Mouse (Mus musculus): ENCODE results near the gene Gm31571. TPM values are rescaled to one million over a fixed set of nuclear protein-coding genes. Genes with fewer than 3 reads are reported as not detected.
"Not testable (repeated sequence)": the region's sequence is repeated elsewhere in the genome, so short reads cannot be mapped to it uniquely, and the experiment has no call there.

Gm31571 gene
- not detected in 2 replicates for polyA plus RNA-seq (2014; fragmentation: Nextera tagmentation; extraction: Ambion mirVana)

GRCm38 (mm10) chrY:22051253-22051652 lies at the start of gene Gm31571:
Gm31571 (minus strand) TSS chrY:22051353.
- not testable (repeated sequence) for H3K4me1 ChIP-seq (ENCODE audit: control insufficient read depth, insufficient read depth, low read length); DNase-seq (ENCODE audit: low spot score); H3K4me3 ChIP-seq (ENCODE audit: low read depth, low read length); H3K9ac ChIP-seq (replicated peaks; ENCODE audit: low read length); H3K9me3 ChIP-seq (replicated peaks; ENCODE audit: control insufficient read depth, low read length); H3K27ac ChIP-seq (replicated peaks; ENCODE audit: low read depth, low read length); ATAC-seq (replicated peaks; ENCODE audit: insufficient number of reproducible peaks, low FRiP score, low TSS enrichment, low read depth); H3K27me3 ChIP-seq (ENCODE audit: control insufficient read depth, insufficient read depth, low read length); H3K36me3 ChIP-seq (replicated peaks; ENCODE audit: control insufficient read depth, insufficient read depth, low read depth, low read length); H3K4me2 ChIP-seq (ENCODE audit: low read depth, low read length)
- no CpG with 5 or more reads among the region's 6 CpGs for WGBS

Measured in embryonic facial prominence, embryonic 11.5 days (tissue).